Mouse (Mus musculus) forebrain, embryonic 10.5 days (tissue): ENCODE results near the gene Klhl30. TPM values are rescaled to one million over a fixed set of nuclear protein-coding genes. Genes with fewer than 3 reads are reported as not detected.

Source experiments
- DNase-seq: peaks from one replicate; pipeline ENCODE4 v3.0.0-alpha.2; 2017; ENCODE audit warnings: low spot score; ENCODE audit errors: extremely low spot score
- H3K27ac ChIP-seq: fragments of 300-500 bp; sonication (generic); 2 replicates; pipeline ENCODE4 v1.5.1; 2016; ENCODE audit warnings: mild to moderate bottlenecking
- H3K27me3 ChIP-seq: fragments of 300-500 bp; sonication (generic); 2 replicates; pipeline ENCODE4 v1.6.1; 2016; ENCODE audit warnings: mild to moderate bottlenecking; ENCODE audit not compliant: poor library complexity, severe bottlenecking
- H3K36me3 ChIP-seq: fragments of 300-500 bp; sonication (generic); replicated peaks from 2 replicates; pipeline ENCODE4 v1.6.1; 2016; ENCODE audit warnings: mild to moderate bottlenecking, moderate library complexity
- H3K4me1 ChIP-seq: fragments of 300-500 bp; sonication (generic); 2 replicates; pipeline ENCODE4 v1.6.1; 2016
- H3K4me3 ChIP-seq: fragments of 300-500 bp; sonication (generic); 2 replicates; pipeline ENCODE4 v1.5.1; 2016; ENCODE audit warnings: mild to moderate bottlenecking, moderate library complexity
- H3K9me3 ChIP-seq: fragments of 300-500 bp; sonication (generic); 2 replicates; pipeline ENCODE4 v1.6.1; 2016; ENCODE audit warnings: mild to moderate bottlenecking, moderate library complexity
- WGBS: fragments of 180-500 bp; shearing (Covaris S2); methylation state at CpG from one replicate; pipeline ENCODE4 v1.1.7; 2016; 5-methylcytosine and 5-hydroxymethylcytosine counted together
- polyA plus RNA-seq: library from polyadenylated mRNA; unstranded; fragments of >200 nt; fragmentation: Nextera tagmentation; extraction: Ambion mirVana; gene quantifications from 2 replicates; pipeline ENCODE4 v1.2.1, GENCODE M21; 2016

Klhl30 gene
- polyA plus RNA-seq, 1 experiment from 2014 or later, result 0.11 TPM

- peaks cover 54% of the 10 kb centered on the region for H3K4me1 ChIP-seq
These were observed 60.9 kb downstream of the Klhl30 start for GRCm38 (mm10) chr1:91411631-91412285.

More at GRCm38 (mm10) chr1:91411631-91412285, 60.9 kb downstream of the Klhl30 start:
- DNase-seq, result no peak
- Histone ChIP-seq H3K36me3 (peaks cover 13% of the 10 kb centered on the region), H3K4me3 (peak overlapping the region; percentile 80), H3K27ac (peak overlapping the region; percentile 97), H3K9me3 (no peaks in the 10 kb centered on the region), H3K27me3 (peaks cover 19% of the 10 kb centered on the region; the same call in 1 of the 2 replicates)
- 56% methylated on average over 8 of the region's 8 CpGs for WGBS

Other genes with a start within 250 kb of the Klhl30 start
- gene Rbm44, start 205.9 kb upstream of the Klhl30 start, polyA plus RNA-seq, result 0.26 and 0.67 TPM in 2 replicates
- 0.06 and 0.10 TPM in 2 replicates for gene Ramp1, start 171.2 kb upstream of the Klhl30 start, polyA plus RNA-seq
- gene Ube2f, start 100.7 kb upstream of the Klhl30 start, polyA plus RNA-seq, result 95.3 and 99.9 TPM in 2 replicates
- gene Scly, start 52.7 kb upstream of the Klhl30 start, polyA plus RNA-seq, result 18.5 and 18.7 TPM in 2 replicates
- gene Espnl, start 28.9 kb upstream of the Klhl30 start, polyA plus RNA-seq, result 0.04 TPM in 1 of 2 replicates, not detected in the other
- gene Erfe, start 15.4 kb downstream of the Klhl30 start, polyA plus RNA-seq, result 1.1 and 1.6 TPM in 2 replicates
- gene Ilkap, start 47.8 kb downstream of the Klhl30 start, polyA plus RNA-seq, result 168 and 176 TPM in 2 replicates
- gene Hes6, start 63.0 kb downstream of the Klhl30 start, polyA plus RNA-seq, result 156 and 177 TPM in 2 replicates
- gene Per2, start 108.3 kb downstream of the Klhl30 start, polyA plus RNA-seq, result 1.3 and 1.6 TPM in 2 replicates
- 13.1 and 13.9 TPM in 2 replicates for gene Traf3ip1, start 143.6 kb downstream of the Klhl30 start, polyA plus RNA-seq
- 7.3 and 7.4 TPM in 2 replicates for gene Asb1, start 189.5 kb downstream of the Klhl30 start, polyA plus RNA-seq